Mouse (Mus musculus) thymus, postnatal 25 days (tissue): ENCODE results near the gene Rps6kb2.

Experiments used
- DNase-seq: peaks from one replicate; pipeline ENCODE4 v3.0.0; 2022

Gene Rps6kb2

DNA sequence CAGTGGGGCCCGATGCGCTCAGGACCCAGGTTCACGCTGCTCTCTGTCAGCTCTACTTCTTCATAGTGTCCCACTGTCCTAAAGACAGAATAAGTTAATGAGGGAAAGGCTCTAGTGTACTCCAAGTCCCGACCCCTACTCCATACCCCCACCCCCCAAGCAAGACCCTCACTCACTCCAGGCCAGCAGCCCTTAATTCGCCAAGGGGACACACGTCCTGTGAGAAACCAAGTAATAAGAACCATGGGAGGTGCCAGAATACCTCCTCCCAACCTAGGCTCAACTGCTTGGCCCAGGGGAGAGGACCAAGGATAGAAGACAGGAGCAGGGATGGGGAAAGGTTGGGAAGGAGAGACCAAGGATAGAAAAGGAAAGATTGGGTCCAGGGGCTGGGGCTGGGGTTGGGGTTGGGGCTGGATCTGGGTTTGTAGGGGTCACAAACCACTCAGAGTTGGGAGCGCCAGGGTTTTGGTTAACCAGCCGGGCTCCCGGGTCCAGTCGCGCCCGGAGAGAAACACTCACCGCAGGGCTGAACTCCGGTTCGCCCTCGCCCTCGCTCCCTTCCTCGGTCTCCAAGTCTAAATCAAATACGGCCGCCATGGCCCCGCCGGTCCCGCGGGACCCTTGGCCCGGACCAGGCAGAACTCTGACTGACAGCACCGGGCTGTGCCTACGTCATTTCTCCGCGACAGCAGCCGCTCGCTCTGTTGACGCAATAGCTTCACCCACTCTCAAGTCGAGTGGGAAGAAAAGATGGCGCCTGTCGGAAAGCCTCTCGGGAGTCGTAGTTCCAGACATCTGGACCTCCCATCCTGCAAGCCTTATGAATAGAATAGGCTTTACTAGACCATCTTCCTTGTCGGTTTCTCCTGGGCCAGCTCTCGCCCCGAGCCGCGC lies at the start of gene Rps6kb2:
TSS of gene Rps6kb2 (minus strand) at position 709 of the 897 bp plus-strand sequence.
- peak; percentile 92 for DNase-seq

DNA sequence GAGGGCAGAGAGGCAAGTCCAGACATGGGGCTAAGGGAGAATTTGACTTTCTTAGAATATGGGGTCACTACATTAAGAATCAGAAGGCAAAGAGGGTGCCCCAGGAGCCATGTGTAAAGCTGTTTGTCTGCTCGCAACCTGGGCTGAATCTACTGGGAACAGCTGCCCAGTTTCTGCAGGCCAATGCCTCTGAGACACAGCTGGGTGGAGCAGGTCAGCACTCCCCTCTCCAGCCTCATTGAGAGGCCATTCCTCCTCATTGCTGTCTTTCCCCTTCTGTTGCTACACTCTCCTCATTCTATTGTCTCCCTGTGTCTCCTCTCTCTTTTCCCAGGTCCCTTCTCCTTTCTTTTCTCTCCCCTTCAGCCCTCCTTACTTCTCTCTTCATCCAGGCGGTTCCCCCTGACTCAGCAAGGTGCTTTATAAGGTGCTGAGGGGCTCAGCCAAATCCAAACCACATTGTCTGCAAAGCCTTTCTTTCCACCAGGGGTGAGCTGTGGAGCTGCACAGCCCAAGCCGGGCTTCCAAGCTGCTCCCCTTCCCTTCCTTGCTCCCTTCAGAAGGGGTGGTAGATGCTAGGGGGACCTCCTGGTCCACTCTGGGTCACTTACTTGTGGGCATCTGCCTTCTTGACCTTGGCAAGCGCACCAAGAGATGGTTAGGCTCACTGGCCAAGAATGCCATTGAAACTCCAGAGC lies 48.9 kb upstream of the Rps6kb2 start:
- DNase-seq, result no peak

DNA sequence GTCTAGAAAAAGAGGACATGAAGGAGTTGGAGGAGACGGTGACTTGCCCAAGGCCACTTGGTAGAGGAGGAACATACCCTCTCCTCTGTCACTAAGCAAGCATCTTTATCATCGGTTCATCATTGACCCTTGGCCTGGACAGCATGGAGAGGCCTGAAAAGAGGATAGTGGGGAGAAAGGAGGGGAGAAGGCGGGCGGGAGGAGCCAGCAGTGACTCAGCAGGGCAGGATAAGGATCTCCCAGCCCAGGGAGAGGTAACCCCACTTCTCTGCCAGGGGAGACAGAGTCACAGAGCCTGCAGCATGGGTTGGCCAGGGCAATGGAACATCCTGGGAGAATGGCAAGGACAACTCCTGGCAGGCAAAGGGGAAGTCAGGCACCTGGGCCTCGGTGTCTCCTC lies 45.4 kb upstream of the Rps6kb2 start:
- DNase-seq, result no peak

GRCm38 (mm10) chr19:4206971-4207370 lies 43.8 kb upstream of the Rps6kb2 start:
- peak; percentile 68 for DNase-seq

DNA sequence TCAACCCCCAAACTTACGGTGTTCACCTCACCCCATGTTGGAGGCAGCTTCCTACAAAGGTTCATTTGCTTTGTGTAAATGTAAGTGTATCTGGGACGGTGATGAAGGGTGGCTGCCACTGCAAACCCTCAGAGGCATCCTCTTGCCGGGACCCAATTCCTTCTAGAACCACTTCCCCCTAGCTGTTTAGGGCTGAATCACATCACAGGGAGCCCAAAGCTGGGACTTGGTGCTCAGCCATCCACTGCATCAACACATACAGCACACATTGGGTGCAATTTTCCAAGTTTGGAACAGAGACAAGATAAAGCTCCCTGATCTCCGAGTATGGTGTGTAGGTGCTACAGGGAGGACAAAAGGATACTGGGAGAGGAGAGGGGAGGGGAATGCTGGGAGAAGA lies 41.7 kb upstream of the Rps6kb2 start:
- DNase-seq, result no peak

- peak; percentile 57 for DNase-seq
Measured at GRCm38 (mm10) chr19:4203604-4204326, 40.6 kb upstream of the Rps6kb2 start.

- DNase-seq, result peak; percentile 47
Measured at GRCm38 (mm10) chr19:4203148-4203547, 40.0 kb upstream of the Rps6kb2 start.

DNA sequence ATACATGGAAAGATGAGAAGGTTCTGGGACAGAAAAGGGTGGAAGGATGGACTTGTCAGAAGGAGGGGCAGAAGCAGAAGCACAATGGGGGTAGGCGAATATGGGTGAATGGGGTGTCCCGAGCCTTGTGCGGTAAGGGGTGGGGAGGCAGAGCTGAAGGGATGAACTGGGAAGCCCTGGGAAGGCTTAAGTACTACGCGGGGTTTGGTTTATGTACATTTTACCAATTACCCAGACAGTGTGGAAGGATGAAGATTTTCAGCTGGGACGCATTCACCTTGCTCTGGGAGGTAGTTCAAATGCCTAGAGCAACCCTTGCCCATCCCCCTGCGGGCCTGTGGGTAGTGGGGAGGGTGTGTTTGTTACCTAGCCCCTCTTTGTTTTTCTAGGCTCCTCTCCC lies 39.0 kb upstream of the Rps6kb2 start:
- no peak for DNase-seq

GRCm38 (mm10) chr19:4201291-4201909 lies 38.2 kb upstream of the Rps6kb2 start, which contains the start of gene Rad9a:
Rad9a (minus strand) TSS chr19:4201662.
- peak; percentile 96 for DNase-seq

GRCm38 (mm10) chr19:4197180-4197579 lies 34.0 kb upstream of the Rps6kb2 start:
- DNase-seq, result no peak

DNA sequence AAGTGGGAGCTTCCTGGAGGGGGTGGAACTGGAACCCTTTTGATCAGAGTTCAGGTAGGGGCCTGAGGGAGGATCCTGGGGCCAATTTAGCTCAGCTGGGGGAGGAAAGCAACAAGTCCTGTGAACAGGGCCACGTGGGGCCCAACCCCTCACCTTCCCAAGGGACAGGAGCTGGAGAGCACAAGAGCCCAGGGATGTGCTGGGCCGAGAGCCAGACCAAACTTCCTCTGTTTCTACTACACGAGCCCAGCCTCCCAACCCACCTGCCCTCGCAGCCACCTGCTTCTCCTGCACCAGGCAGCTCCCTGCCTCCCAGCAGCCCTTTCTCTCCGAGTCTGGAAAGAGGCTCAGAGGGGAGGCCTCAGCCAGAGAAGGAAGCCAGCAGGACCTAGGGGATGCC lies 33.4 kb upstream of the Rps6kb2 start:
- DNase-seq, result no peak

DNA sequence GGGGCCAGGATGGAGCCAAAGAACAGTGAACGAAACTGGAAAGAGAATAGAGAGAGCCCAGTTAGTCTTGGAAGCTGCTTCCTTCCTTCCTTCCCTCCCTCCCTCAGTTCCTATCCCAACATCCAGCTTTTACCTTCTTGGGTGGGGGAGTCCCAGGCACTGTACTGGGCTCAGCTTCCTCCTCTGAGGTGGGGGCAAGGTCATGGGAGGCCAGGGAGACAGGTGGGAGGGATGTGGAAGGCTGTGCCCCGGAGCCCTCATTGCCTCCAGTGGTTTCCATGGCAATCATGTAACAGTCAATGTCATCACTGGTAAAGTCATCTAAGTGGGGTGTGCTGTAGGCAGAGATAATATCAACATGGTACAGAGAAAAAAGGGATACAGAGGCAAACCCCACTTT lies 32.9 kb upstream of the Rps6kb2 start:
- no peak for DNase-seq

DNA sequence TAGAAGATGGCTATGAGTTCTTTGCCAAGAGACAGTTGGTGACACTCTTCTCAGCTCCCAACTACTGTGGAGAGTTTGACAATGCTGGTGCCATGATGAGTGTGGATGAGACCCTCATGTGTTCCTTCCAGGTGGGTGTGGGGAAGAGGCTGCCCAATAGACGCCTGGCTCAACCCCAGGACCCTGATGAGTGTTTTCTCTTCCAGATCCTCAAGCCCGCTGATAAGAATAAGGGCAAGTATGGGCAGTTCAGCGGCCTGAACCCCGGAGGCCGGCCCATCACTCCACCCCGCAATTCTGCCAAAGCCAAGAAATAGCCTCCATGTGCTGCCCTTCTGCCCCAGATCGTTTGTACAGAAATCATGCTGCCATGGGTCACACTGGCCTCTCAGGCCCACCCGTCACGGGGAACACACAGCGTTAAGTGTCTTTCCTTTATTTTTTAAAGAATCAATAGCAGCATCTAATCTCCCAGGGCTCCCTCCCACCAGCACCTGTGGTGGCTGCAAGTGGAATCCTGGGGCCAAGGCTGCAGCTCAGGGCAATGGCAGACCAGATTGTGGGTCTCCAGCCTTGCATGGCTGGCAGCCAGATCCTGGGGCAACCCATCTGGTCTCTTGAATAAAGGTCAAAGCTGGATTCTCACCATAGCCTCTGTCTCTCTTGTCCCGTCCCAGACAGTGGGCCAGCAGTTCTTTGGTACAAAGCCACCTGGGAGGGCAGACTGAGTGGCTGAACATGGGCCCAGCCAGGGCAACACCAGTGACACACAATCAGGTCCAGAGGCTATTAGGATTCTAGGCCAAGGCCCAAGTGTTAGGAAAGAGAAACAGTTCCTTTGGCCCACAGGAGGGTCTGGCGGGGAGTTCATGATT lies 31.9 kb upstream of the Rps6kb2 start:
- no peak for DNase-seq

GRCm38 (mm10) chr19:4194021-4194724 lies 31.0 kb upstream of the Rps6kb2 start:
- no peak for DNase-seq

DNA sequence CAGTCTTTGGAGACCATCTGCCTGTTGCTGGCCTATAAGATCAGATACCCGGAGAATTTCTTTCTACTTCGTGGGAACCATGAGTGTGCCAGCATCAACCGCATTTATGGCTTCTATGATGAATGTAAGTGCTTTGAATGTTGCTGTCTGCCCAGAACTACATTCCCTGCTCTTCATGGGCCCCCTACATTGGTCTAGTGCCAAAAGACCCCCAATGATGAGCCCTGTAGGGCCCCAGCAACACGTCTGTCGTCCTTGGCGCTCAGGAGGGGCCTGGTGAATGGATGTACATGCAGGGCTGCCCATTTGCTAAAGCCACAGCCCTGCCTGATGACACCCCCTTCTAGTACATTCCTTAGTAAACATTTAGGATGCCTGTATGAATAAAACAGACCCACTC lies 30.0 kb upstream of the Rps6kb2 start:
- DNase-seq, result no peak

DNA sequence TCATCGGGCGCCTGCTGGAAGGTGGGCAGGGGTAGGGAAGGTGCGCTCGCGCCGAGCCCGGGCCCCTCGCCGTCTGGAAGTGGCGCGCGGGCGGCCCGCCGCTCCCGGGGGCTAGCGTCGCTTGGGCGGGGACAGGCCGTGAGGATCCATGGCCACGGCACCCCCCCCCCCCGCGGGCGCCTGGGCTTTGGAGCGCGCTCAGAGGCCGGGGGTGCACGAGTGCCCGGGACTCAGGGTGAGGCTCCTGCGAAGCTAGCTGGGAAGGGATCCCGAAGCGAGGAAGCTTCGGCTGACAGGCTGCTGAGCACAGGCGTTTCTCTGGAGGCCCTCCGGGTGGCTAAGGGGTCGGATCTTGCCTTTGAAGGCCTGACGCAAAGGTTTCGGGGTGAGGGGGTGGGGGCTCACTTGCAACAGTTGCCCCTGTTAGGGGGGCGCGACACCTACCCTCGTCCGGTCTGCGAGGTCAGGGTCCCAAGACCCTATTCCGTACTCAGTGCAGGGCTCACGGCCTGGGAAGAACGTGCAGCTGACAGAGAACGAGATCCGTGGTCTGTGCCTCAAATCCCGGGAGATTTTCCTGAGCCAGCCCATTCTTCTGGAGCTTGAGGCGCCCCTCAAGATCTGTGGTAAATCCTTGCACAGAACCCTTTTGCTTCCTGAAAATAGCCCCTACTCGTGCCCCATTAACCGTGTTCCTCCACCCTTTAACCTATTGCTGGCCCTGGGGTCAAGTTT lies 29.3 kb upstream of the Rps6kb2 start:
- DNase-seq, result peak; percentile 33

DNA sequence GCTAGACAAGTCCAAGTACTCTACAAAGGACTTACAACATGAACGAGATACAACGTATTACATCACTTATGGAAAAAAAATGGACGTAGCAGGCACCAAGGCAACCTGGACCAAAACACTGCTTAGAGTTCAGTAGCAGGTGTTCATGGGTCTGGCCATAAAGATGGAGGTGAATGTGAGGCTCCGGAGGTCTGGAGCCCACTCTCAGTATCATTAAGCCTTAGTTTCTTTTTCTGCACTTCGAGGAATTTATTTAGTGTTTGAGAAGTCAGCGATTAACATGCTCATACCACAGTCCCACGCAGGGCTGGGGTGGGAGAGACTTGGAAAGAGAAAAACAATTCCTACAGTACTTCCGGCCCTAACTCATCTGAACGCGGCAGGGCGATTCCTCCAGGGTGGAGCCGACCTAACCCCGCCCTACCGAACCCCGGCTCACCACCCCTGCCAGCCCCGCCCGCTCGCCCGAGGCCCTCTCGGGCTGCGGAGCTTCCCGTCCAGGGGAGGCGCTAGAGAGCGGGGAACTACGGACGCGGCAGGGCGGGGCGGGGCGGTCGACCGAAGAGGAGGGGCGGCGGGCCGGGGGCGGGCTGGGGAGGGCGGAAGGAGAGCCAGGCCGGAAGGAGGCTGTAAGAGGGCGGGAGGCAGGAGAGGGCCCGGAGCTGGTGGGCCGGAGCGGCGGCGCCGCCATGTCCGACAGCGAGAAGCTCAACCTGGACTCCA lies 28.5 kb upstream of the Rps6kb2 start, which contains the start of gene Ppp1ca:
TSS of gene Ppp1ca (plus strand) at position 538 of the 723 bp plus-strand sequence.
- peak; percentile 99 for DNase-seq

- DNase-seq, result peak; percentile 92
Measured at GRCm38 (mm10) chr19:4190831-4191334, 27.7 kb upstream of the Rps6kb2 start, which contains the start of gene Tbc1d10c. Tbc1d10c (minus strand) TSS chr19:4191284.

GRCm38 (mm10) chr19:4189051-4189620 lies 26.0 kb upstream of the Rps6kb2 start:
- DNase-seq, result peak; percentile 52
